Mouse (Mus musculus) layer of hippocampus, postnatal 14 days (tissue): ENCODE data around the gene Mrpl34. TPM values are rescaled to one million over a fixed set of nuclear protein-coding genes. Genes with fewer than 3 reads are reported as not detected.
"Not testable (repeated sequence)": the region's sequence is repeated elsewhere in the genome, so short reads cannot be mapped to it uniquely, and the experiment has no call there.

ENCODE experiments used
- DNase-seq, 2 experiments: peaks; one replicate each; pipeline ENCODE4 v3.0.0; 2021 to 2022; ENCODE audit warnings: low spot score in 2 of 2, mixed read lengths in 1 of 2
- long read RNA-seq, 2 experiments: library from polyadenylated mRNA; stranded (forward); transcript quantifications; one replicate each; pipeline ENCODE4 v2.0.0; 2021
- total RNA-seq, 2 experiments: library from RNA; stranded (reverse); gene quantifications; 2 replicates each; pipeline ENCODE4 v1.2.3; 2021

Gene Mrpl34
- total RNA-seq: 10 to 100 TPM; 52.6 to 62.7 TPM
- long read RNA-seq, experiment 1, transcript Mrpl34-201 (2 exons, 607 nt): major isoform, 24 of 24 reads
- long read RNA-seq, experiment 1, partial matches to known transcripts: 0 of 24 reads
- long read RNA-seq, experiment 1, other reads (novel, unspliced or antisense): 0 of 24 reads
- long read RNA-seq, experiment 2, transcript Mrpl34-201 (2 exons, 607 nt): major isoform, 49 of 50 reads
- long read RNA-seq, experiment 2, partial matches to known transcripts: 1 of 50 reads
- long read RNA-seq, experiment 2, other reads (novel, unspliced or antisense): 0 of 50 reads

DNA sequence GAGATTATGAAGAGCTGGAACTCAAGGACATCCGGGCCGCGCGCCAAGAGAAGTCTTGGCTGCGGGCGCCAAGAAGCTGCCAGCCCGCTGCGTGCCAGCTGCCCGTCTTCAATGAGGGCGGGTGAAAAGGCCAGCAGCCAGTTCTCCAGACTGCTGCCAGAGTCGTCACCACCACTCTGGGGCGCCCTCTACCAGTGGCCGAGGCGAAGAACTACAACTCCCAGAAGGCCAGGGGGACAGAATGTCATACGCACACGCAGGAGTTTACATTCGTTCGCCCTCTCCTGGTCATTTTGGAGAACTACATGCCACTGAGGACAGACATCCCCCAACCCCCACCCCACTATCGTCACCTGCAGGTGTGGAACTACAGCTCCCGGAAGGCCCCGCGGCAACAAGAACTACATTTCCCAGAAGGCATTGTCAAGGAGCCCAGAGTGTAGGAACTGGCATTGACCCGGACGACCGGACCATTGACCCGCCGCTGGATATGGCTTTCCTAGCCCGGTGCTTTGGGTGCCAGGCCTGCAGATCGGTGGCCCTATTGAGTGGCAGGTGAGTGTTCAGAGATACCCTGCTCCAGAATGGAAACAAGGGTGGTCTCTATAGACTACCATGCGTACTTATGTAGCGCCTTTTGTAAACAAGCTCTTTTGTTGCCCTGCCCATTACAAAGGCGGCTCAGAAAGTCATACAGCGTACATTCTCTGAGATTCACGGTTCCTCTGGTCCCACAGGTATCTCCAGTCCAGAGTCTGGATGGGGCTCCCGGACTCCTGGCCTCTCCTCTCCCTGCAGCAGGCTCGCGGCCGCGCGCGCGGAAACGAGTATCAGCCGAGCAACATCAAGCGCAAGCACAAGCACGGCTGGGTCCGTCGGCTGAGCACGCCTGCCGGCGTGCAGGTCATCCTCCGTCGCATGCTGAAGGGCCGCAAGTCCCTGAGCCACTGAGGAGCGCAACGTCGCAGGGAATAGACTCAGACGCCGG lies at the start of gene Mrpl34:
Gene Mrpl34, plus strand, starts transcription at position 447 of the 988 bp plus-strand sequence.
- DNase-seq: peak; percentile 100

- no peak for DNase-seq
Measured at GRCm38 (mm10) chr8:71422121-71422520, 42.6 kb upstream of the Mrpl34 start.

DNA sequence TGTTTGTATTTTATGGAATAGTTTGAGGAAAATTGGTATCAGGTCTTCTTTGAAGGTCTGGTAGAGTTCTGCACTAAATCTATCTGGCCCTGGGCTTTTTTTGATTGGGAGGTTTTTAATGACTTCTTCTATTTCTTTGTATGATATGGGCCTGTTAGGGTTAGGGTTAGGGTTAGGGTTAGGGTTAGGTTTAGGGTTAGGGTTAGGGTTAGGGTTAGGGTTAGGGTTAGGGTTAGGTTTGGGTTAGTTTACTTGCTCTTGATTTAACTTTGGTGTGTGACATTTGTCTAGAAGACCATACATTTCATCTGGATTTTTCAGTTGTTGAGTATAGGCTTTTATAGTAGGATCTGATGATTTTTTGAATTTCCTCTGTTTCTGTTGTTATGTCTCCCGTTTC lies 31.8 kb upstream of the Mrpl34 start:
- not testable (repeated sequence) for DNase-seq

DNA sequence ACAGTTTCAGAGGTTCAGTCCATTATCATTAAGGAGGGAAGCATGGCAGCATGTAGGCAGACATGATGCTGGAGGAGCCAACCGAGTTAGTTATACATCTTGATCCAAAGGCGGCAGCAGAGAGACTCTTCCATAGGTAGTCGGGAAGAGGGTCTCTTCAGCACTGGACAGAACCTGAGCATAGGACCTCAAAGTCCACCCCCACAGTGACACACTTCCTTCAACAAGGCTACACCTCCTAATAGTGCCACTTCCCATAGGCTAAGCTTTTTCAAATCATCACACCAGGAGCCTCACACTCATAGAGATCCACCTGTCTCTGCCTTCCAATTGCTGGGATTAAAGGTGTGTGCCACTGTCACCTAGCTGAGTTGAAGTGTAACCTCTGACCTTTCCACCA lies 27.7 kb upstream of the Mrpl34 start:
- DNase-seq: no peak

GRCm38 (mm10) chr8:71441404-71441803 lies 23.4 kb upstream of the Mrpl34 start:
- no peak for DNase-seq

GRCm38 (mm10) chr8:71445096-71445495 lies 19.7 kb upstream of the Mrpl34 start:
- no peak for DNase-seq

- DNase-seq: no peak
Measured at GRCm38 (mm10) chr8:71451337-71451736, 13.4 kb upstream of the Mrpl34 start.

DNA sequence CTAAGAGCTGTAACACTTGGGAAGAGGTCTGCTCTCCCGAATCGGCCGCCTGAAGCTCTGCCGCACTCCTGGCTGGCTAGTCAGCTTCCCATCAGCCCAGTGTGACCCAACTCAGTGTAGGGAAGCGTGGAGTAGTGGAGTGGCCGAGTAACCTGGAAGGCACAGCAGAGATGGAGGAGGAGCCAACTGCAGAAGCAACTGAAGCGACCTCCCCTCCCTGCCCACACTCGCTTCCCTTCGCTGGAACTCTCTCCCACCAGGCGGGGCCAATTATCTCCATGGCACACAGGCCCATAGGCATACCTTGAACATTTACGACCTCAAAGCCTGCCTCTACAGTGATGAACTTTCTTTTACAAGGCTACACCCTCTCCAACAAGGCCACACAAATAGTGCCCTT lies 13.0 kb upstream of the Mrpl34 start:
- no peak for DNase-seq

- DNase-seq: no peak
Measured at GRCm38 (mm10) chr8:71452669-71453068, 12.1 kb upstream of the Mrpl34 start.

DNA sequence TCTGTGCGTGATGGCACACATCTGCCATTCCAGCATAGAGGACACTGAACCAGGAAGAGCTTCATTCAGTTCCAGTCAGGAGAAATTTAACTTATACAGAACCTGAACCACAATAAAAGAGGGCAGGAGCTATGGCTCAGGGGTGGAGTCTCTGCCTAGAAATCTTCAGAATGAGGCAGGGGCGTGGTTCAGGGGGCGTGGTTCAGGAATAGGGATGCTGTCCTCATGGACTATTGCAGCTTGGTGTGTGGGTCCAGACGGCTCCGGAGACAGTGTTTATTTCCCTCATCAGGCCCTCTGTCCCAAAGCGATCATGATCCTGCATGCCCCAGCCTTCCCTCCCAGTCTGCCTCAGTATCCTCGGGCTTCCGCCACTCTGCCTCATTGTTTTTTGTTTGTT lies 10.1 kb upstream of the Mrpl34 start:
- no peak for DNase-seq

DNA sequence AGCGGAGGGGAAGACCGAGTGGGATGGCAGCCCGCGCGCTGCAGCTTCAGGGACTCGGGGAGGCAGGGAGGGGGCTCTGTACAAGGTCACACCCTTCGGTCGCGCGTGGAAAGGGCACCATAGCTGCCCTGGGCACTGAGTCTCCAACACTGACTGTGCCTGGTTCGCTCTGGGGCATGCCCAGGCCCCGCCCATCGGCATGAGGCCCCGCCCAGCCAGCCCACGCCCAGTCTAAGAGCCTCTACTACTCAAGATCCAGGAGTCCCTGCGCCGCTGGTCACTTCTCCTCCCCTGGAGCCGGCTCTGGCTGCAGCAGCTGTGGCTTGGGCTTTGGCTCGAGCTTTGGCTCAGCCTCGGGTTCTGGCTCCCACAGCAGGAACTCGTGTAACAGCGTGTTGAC lies 7.9 kb upstream of the Mrpl34 start:
- DNase-seq: no peak

- DNase-seq: no peak
Measured at GRCm38 (mm10) chr8:71457659-71458270, 7.0 kb upstream of the Mrpl34 start.

- DNase-seq: no peak
Measured at GRCm38 (mm10) chr8:71460716-71461115, 4.0 kb upstream of the Mrpl34 start.

- DNase-seq: no peak
Measured at GRCm38 (mm10) chr8:71461152-71461840, 3.5 kb upstream of the Mrpl34 start.

- no peak for DNase-seq
Measured at GRCm38 (mm10) chr8:71462191-71462590, 2.6 kb upstream of the Mrpl34 start.

DNA sequence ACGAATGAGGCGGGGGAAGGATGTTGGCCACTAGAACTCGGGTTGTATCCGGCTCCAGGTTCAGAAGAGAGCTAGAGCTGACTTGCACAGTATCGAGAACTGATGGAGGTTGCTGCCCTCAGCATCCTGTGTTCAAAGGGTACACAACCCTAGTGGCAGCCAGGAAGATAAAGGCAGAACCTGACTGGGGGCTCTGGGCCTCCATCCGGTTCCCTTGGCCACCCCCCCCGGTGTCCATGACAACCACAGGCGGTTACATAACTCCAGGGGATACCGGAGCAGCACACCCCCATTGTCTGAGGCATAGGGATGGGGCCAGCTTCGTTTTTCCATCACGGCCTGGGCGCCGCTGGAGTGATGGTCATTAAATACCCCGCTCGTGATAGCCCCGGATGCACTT lies 2.0 kb upstream of the Mrpl34 start:
- DNase-seq: peak; percentile 58 to 68

DNA sequence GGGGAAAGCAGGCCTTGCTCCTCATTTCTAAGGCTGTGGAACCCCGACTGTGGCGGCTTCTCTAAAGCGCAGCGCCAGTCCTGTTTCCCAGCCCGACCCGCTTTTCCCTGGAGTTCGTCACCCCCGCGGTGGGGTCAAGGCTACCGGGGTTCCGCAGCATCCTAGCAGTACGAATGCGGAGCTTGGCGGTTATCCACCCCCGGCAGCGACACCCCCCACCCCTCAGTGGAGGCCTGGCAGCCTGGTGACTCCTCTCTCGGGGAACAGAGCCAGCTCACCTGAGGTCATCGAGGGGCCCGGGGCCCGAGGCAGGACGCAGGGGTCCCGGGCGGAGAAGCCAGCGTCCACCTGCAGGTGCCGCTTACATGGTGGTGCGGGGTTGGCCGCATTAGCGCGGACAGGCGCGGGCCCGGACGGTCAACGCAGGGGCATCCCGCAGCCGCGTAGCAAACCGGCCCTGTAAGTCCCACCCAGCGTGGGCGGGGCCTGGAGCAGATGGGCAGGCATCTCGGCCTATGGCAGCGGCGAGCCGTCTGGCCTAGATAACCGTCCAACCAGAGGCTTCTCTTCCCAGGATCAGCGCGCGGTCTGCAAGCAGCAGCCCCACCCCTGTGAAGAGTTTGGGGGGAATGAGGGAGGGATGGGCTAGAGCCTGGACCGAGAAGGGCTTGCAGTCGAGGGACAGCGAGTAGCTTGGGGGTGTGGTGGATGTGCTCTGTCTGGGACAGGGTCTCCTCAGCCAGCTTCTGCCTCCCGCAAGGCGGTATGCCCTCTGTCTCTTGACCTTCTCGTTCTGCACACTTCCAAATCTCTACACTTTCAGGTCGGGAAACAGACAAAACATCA lies 1.3 kb upstream of the Mrpl34 start, which contains the start of gene Abhd8:
Gene Abhd8, minus strand, starts transcription at position 468 of the 846 bp plus-strand sequence.
- DNase-seq: peak; percentile 98

- DNase-seq: no peak
Measured at GRCm38 (mm10) chr8:71465733-71466132, 974 bp downstream of the Mrpl34 start.

DNA sequence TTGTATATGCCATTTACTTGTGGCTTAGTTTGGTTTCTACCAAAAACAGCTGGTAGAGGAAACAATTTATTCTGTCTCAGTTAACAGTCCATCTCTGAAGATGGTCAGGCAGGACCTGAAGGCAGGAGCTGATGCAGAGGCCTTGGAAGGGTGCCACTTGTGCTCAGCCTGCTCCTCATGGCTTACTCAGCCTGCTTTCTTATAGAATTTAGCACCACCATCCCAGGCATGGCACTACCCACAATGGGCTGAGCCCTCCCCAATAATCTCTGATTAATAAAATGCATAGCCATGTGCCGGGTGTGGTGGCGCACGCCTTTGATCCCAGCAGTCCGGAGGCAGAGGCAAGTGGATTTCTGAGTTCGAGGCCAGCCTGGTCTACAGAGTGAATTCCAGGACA lies 1.4 kb downstream of the Mrpl34 start:
- DNase-seq: no peak

GRCm38 (mm10) chr8:71467201-71467600 lies 2.4 kb downstream of the Mrpl34 start:
- no peak for DNase-seq
